Mouse (Mus musculus) G1E (cell line): ENCODE results near the gene Bicral.

ENCODE experiments used
- CTCF ChIP-seq: IDR thresholded peaks from 2 replicates; pipeline ENCODE4 v1.5.1; 2012; ENCODE audit warnings: low read depth, low read length, inconsistent platforms, mixed read lengths
- GATA2 ChIP-seq: IDR thresholded peaks from 2 replicates; pipeline ENCODE4 v1.6.1; 2012; ENCODE audit warnings: low read depth, low read length, inconsistent platforms, borderline replicate concordance

GRCm38 (mm10) chr17:46783222-46783565 lies 75.1 kb downstream of the Bicral start:
- TF ChIP-seq CTCF (no peak), GATA2 (no peak)
